Mouse (Mus musculus) G1E-ER4 (cell line): Measurements from ENCODE around the gene Mtf2. TPM values are rescaled to one million over a fixed set of nuclear protein-coding genes. Genes with fewer than 3 reads are reported as not detected.

Experiments
- GATA1 ChIP-seq: IDR thresholded peaks from one replicate; pipeline ENCODE4 v1.8.0; 2012; ENCODE audit warnings: low read length, inconsistent platforms
- polyA plus RNA-seq: library from polyadenylated mRNA; stranded (reverse); fragments of >175 nt; gene quantifications from 2 replicates; pipeline ENCODE4 v1.2.3, GENCODE M21; 2012

The Mtf2 gene
- polyA plus RNA-seq, 1 experiment = 33.5 TPM

- TF ChIP-seq GATA1 = no peak
Measured at GRCm38 (mm10) chr5:108076241-108076640, 10.8 kb downstream of the Mtf2 start.

DNA sequence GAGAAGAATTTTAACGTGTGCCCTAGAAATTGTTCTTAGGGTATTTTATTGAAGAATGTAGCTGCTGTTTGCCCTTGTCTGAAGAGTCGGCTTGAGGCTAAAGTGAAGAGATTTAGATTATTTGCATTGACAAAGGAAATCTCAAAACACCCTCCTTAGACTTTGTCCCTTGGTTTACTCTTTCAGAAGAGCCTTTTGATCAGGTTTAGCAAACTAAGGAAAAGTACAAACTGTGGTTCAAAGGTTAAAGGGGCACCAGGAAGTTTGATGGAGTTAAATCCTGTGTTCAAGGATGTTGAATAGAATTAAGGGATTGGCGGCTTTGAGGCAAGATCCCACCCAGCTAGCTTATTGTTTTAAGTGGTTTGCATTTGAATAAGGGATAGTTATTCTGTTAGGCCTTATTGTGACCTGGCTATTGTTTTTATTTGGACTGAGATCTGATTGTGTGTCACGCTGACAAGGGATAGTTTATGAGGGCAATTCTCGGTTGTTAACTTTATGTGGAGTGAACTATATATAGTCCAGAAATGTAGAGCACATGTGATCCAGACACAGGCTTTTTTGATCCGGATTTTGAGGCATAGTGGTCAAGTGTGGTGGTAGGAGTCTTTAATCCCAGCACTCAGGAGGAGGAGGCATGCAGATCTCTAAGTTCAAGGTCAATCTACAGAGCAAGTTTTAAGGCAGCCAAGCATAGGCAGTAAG lies 11.5 kb downstream of the Mtf2 start:
- TF ChIP-seq GATA1 = no peak

DNA sequence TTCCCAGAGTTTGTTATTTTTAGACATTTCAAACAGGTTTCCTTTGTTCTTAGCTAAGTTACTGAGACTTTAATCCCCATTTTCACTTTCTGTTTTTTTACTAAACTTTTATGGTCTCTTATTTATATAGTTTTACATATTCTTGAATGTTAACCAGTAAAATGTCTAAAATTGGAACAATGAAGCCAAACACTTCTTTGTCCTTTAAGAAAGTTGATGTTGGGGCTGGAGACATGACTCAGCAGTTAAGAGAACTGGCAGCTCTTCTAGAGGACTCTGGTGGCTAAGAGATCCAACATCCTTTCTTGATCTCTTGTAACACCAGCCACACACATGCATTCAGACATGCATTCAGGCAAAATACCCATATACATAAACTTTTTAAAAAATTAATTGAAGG lies 14.1 kb downstream of the Mtf2 start:
- no peak for TF ChIP-seq GATA1

- no peak for TF ChIP-seq GATA1
Measured at GRCm38 (mm10) chr5:108082380-108082779, 16.9 kb downstream of the Mtf2 start.

- no peak for TF ChIP-seq GATA1
Measured at GRCm38 (mm10) chr5:108085440-108085839, 20.0 kb downstream of the Mtf2 start.

- TF ChIP-seq GATA1 = no peak
Measured at GRCm38 (mm10) chr5:108097676-108098075, 32.2 kb downstream of the Mtf2 start.

DNA sequence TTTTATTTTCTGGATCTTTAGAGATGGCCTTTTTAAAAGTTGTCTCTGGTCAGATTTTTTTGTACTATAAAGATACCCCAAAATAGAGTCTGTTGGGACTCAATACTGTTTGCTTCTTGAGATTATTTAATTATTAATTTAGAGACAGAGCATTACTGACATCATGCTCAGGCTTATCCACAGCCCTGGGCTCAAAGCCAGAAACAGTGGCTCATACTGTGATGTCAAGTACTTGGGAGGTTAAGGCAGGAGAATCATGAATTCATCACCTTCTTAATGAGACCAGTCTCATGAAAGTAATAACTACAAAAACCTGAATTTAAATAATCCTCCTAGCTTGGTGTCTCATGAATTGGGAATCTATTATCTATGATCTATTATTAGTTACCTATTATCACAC lies 34.7 kb downstream of the Mtf2 start:
- no peak for TF ChIP-seq GATA1

GRCm38 (mm10) chr5:108104306-108104705 lies 38.8 kb downstream of the Mtf2 start:
- TF ChIP-seq GATA1 = no peak

- TF ChIP-seq GATA1 = no peak
Measured at GRCm38 (mm10) chr5:108109346-108109745, 43.9 kb downstream of the Mtf2 start.

DNA sequence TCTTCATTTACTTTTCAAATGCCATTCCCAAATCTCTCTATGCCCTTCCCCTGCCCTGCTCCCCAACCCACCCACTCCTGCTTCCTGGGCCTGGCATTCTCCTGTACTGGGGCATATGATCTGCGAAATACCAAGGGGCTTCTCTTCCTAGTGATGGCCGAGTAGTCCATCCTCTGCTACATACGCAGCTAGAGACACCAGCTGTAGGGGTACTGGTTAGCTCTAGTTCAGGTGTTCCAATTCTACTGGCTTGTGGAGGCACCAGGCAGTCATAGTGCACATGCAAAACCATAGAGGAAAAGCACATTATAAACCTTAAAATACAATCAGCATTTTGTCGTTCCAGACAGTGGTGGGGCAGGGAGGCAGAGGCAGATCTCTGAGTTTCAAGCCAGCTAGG lies 52.2 kb downstream of the Mtf2 start:
- no peak for TF ChIP-seq GATA1

DNA sequence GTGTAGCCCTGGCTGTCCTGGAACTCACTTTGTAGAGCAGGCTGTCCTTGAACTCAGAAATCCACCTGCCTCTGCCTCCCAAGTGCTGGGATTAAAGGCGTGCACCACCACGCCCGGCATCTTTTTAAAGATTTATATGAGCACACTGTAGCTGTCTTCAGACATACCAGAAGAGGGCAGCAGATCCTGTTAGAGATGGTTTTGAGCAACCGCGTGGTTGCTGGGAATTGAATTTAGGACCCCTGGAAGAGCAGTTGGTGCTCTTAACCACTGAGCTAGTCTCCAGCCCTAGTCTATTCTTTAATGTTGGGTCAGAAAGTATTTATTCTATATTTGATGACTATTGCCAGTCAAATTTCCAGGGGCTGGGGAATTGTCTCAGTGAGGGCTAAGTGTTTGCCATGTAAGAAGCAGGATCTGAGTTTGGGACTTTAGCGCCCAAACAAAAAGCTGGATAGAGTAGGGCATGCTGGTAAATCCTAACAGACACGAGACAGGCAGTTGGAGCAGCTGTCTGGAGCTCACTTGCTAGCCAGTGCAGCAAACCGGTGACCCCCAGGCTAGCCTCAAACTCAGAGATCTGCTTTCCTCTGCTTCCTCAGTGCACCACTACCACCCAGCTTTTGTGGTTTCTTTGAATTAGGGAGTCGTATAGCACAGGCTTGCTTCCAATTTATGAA lies 54.9 kb downstream of the Mtf2 start:
- TF ChIP-seq GATA1 = no peak

DNA sequence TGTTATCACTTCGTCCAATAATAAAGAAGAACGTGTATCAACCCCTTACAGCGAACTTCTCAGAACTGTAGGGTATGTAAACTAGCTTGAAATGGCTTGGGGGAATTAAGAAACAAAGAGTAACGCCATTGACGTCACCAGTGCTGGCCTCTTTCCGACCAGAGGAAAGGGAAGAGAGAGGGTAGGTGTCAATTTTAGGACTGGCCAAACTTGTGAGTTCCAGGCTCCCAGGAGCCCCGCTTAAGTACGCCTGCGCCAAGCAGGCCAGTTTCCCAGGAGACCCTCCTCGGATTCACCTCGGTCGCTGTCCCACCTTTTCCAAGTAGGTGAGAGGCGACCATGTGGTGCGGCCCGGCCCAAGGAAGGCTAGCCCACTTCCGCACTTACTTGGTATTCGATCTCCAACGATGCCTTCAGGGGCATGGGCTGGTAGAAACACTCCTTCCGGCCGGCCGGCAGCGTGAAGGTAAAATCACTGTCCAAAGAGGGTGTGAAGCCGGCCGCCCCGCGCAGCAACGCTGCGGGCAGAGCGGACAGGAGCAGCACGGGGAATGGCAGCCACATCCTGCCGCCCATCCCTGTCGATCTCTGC lies 66.5 kb downstream of the Mtf2 start:
- TF ChIP-seq GATA1 = no peak

DNA sequence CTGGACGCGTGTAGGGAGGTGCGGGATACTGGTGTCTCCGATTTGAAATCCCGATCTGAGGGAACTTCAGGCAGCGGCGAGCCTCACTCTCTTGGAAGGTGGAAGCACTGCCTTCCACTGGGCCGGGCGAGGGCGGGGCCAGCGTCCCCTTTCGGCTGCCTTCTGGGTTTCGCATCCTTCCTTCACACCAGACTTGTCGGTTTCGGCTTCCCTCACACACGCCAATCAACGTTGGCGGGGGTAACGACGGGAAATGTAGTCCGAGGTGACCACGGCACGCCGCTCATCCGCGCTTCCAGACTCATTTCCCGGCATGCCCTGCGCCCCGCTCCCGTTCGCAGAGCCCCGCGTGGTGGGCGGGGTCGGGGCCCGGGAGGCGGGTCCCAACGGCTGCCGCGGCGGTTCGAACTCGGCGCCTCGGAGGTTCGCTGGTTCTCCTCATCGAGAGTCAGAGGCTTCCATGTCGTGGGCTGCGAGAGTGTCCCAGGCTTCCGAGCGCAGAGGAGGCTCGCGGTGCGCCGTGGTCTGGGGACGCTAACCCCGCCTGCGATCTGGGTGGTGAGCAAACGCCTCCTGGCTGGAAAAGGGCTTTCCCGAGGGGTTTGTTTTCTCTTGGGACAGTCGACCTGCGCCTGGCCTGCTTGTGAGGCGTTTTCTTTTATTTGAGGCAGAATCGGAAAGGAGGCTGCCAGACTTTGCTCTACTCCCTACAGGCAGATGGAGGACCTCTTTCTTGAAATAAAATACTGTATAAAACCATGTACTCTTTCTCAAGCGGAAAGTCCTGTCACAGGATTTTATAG lies 67.2 kb downstream of the Mtf2 start, which contains the start of the genes Tmed5 and Ccdc18:
Gene Tmed5 (minus strand): TSS at position 180 of the 803 bp plus-strand sequence.
Gene Ccdc18 (plus strand): TSS at position 435 of the 803 bp plus-strand sequence.
- no peak for TF ChIP-seq GATA1

GRCm38 (mm10) chr5:108152592-108152991 lies 87.1 kb downstream of the Mtf2 start:
- no peak for TF ChIP-seq GATA1

Other genes with a start within 250 kb of the Mtf2 start
- not detected in 2 replicates for gene Ube2d2b, start 235.6 kb upstream of the Mtf2 start, polyA plus RNA-seq
- 7.2 and 8.3 TPM in 2 replicates for gene Evi5, start 190.6 kb upstream of the Mtf2 start, polyA plus RNA-seq
- gene Rpl5, start 165.2 kb upstream of the Mtf2 start, polyA plus RNA-seq = 36.6 and 48.2 TPM in 2 replicates
- gene Fam69a, start 78.6 kb upstream of the Mtf2 start, polyA plus RNA-seq = 1.5 and 2.3 TPM in 2 replicates
- gene Tmed5, start 66.9 kb downstream of the Mtf2 start, polyA plus RNA-seq = 58.6 and 85.8 TPM in 2 replicates
- 0.29 and 0.73 TPM in 2 replicates for gene Ccdc18, start 67.2 kb downstream of the Mtf2 start, polyA plus RNA-seq
- 41.2 and 49.1 TPM in 2 replicates for gene Dr1, start 203.2 kb downstream of the Mtf2 start, polyA plus RNA-seq
- gene Pigg, start 246.9 kb downstream of the Mtf2 start, polyA plus RNA-seq = 1.8 and 1.9 TPM in 2 replicates